Mouse (Mus musculus) forebrain, embryonic 16.5 days (tissue): ENCODE data around the gene Bzw2. TPM values are rescaled to one million over a fixed set of nuclear protein-coding genes. Genes with fewer than 3 reads are reported as not detected.

Experiments
- ATAC-seq: fragments of 200-750 bp; cut with Nextera tagmentation; 2 replicates; pipeline ENCODE4 v1.8.0; 2017; ENCODE audit warnings: mild to moderate bottlenecking, moderate library complexity
- H3K27ac ChIP-seq: fragments of 300-500 bp; sonication (generic); 2 replicates; pipeline ENCODE4 v1.5.1; 2014; ENCODE audit warnings: low read length, control low read depth
- H3K27me3 ChIP-seq: fragments of 300-500 bp; sonication (generic); replicated peaks from 2 replicates; pipeline ENCODE4 v1.6.1; 2014; ENCODE audit warnings: low read length; ENCODE audit not compliant: control insufficient read depth, insufficient read depth
- H3K36me3 ChIP-seq: fragments of 300-500 bp; sonication (generic); 2 replicates; pipeline ENCODE4 v1.6.1; 2014; ENCODE audit not compliant: control insufficient read depth, insufficient read depth
- H3K4me1 ChIP-seq: fragments of 300-500 bp; sonication (generic); replicated peaks from 2 replicates; pipeline ENCODE4 v1.6.1; 2014; ENCODE audit warnings: low read length; ENCODE audit not compliant: control insufficient read depth, insufficient read depth
- H3K4me2 ChIP-seq: fragments of 300-500 bp; sonication (generic); 2 replicates; pipeline ENCODE4 v1.6.1; 2014; ENCODE audit warnings: mild to moderate bottlenecking, low read length, control low read depth
- H3K4me3 ChIP-seq: fragments of 300-500 bp; sonication (generic); replicated peaks from 2 replicates; pipeline ENCODE4 v1.5.1; 2014; ENCODE audit warnings: mild to moderate bottlenecking, low read length, control low read depth
- H3K9ac ChIP-seq: fragments of 300-500 bp; sonication (generic); replicated peaks from 2 replicates; pipeline ENCODE4 v1.6.1; 2014; ENCODE audit warnings: low read depth, low read length, control low read depth
- H3K9me3 ChIP-seq: fragments of 300-500 bp; sonication (generic); 2 replicates; pipeline ENCODE4 v1.6.1; 2016; ENCODE audit warnings: low read length; ENCODE audit not compliant: control insufficient read depth
- whole genome bisulfite sequencing: fragments of 180-500 bp; shearing (Covaris S2); extraction: QIAGEN DNeasy Blood & Tissue Kit; methylation state at CpG from one replicate; pipeline ENCODE4 v1.1.7; 2014; 5-methylcytosine and 5-hydroxymethylcytosine counted together
- polyA plus RNA-seq: library from polyadenylated mRNA; unstranded; fragments of >200 nt; fragmentation: Nextera tagmentation; extraction: Ambion mirVana; gene quantifications from 2 replicates; pipeline ENCODE4 v1.2.1, GENCODE M21; 2015

Bzw2 gene
- polyA plus RNA-seq, 1 experiment from 2014 or later = 542 TPM

DNA sequence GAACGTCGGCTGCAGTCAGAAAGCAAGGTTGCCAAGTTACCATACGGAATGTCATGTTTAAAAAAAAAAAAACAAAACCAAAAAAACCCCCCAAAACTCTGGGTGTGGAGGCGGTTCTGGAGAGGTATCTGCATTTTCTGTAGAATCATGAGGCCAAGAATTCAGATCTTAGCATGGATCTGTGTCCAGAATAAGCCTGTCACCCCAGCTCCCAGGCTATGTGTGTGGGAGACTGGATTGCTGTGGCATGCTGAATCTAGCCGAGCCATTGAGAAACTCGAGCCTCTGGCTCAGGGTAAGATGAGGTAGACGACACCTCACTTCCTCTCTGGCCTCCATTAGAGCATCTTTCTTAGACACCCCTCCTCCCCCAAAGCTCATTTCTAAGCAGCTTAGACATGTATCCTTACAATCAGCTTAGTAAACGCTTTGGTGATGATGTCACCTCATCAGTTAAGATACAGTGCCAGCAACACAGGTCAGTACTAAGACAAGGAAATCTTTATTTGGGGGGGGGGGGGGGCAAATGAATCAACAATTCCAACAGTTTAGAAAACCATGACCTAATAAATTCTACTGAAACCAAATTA lies 64.7 kb downstream of the Bzw2 start:
- Histone ChIP-seq H3K9ac (no peak overlapping the region), H3K4me1 (peaks cover 2% of the 10 kb centered on the region; the same call in 1 of the 2 replicates), H3K36me3 (peaks cover 15% of the 10 kb centered on the region), H3K9me3 (no peaks in the 10 kb centered on the region), H3K27me3 (no peaks in the 10 kb centered on the region), H3K4me3 (no peak overlapping the region), H3K27ac (no peak overlapping the region), H3K4me2 (no peak overlapping the region)
- 57% methylated on average over 8 of the region's 8 CpGs for WGBS
- no peak for ATAC-seq

DNA sequence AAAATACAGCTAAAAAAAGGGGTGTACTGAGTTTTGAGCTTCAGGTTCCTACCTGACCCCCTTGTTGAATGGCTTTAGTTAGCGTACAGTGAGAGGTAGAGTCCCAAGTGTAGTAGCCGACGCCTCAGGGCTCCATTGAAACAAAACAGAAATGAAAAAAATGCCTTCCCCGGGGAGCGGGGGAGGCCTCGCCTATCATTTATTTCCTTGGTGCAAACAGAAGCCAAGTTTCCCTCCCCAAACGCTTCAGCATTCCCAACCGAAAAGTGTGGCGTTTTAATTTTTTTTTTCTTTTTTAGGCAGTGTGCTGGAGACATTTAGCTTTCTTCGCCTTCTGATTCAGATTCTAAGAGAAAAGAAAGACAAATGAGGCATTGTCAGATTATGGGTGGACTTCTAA lies 65.9 kb downstream of the Bzw2 start:
- H3K9ac ChIP-seq = no peak overlapping the region
- 90% methylated on average over 10 of the region's 10 CpGs for WGBS
- ATAC-seq = no peak
- no peak overlapping the region for H3K27ac ChIP-seq
- no peak overlapping the region for H3K4me3 ChIP-seq
- H3K36me3 ChIP-seq = peaks cover 15% of the 10 kb centered on the region
- H3K4me2 ChIP-seq = no peak overlapping the region
- no peaks in the 10 kb centered on the region for H3K27me3 ChIP-seq
- H3K4me1 ChIP-seq = peaks cover 2% of the 10 kb centered on the region; the same call in 1 of the 2 replicates
- no peaks in the 10 kb centered on the region for H3K9me3 ChIP-seq

DNA sequence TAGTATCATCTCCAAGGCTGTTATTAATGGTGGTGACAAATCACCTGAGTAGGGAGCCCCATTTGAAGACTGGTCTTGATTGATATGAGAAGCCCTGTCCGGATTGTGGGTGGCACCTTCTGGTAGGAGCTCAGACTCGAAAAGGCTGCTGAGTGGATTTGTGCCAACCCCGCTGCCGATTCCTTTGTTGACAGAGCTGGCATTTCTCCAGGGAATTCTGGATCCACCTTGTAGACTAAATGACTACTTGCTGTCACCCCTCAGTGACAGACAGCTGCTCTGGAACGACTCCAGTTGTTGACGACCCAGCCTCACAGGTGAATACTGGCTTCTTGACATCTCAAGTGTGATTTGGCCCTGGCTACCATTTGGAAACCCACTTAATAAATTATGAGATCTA lies 68.7 kb downstream of the Bzw2 start:
- WGBS = 22% methylated on average over 6 of the region's 6 CpGs
- Histone ChIP-seq H3K4me2 (no peak overlapping the region), H3K4me1 (peaks cover 2% of the 10 kb centered on the region; the same call in 1 of the 2 replicates), H3K4me3 (no peak overlapping the region), H3K27ac (no peak overlapping the region), H3K9me3 (no peaks in the 10 kb centered on the region), H3K27me3 (no peaks in the 10 kb centered on the region), H3K9ac (no peak overlapping the region), H3K36me3 (peaks cover 15% of the 10 kb centered on the region)
- ATAC-seq = no peak

DNA sequence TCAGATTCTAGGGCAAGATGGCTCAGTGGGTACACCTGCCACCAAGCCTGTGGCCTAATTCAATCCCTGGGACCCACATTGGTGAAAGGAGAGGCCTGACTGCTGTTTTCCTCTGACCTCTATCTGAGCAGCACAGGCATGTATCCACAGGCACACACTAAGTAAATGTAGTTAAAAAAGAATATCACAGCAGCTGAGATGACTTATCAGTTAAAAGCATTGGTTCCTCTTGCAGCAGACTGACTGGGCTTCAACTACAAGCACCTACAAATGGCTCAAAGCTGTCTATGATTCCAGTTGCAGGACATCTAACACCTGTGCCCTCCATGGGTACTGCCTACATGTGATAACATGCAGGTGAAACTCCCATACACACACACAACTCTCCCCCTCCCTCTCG lies 69.1 kb downstream of the Bzw2 start:
- WGBS = 88% methylated on average over 1 of the region's 1 CpGs

DNA sequence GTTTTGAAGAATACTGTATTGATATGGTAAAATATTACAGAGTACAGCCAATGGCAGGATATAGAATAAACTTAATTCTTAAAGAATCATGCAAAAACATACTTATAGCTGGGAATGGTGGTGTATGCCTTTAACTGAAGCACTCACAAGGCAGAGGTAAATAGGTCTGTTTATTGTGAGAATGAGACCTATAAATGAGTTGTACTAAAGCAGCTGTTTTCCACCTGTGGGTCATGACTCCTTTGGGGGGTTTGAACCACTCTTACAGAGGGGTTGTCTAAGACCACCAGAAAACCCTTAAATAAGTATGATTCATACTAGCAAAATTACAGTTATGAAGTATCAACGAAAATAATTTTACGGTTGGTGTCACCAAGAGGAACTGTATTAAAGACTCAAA lies 72.5 kb downstream of the Bzw2 start:
- 96% methylated on average over 2 of the region's 2 CpGs for WGBS
- no peak overlapping the region for H3K4me2 ChIP-seq
- no peak overlapping the region for H3K27ac ChIP-seq
- no peaks in the 10 kb centered on the region for H3K27me3 ChIP-seq
- ATAC-seq = no peak
- no peaks in the 10 kb centered on the region for H3K36me3 ChIP-seq
- no peaks in the 10 kb centered on the region; the same call in 1 of the 2 replicates for H3K4me1 ChIP-seq
- H3K4me3 ChIP-seq = no peak overlapping the region
- H3K9ac ChIP-seq = no peak overlapping the region
- H3K9me3 ChIP-seq = no peaks in the 10 kb centered on the region

More for the DNA sequence above, 69.1 kb downstream of the Bzw2 start:
- Histone ChIP-seq H3K27me3 (no peaks in the 10 kb centered on the region), H3K4me1 (peaks cover 2% of the 10 kb centered on the region; the same call in 1 of the 2 replicates), H3K27ac (no peak overlapping the region), H3K4me2 (no peak overlapping the region), H3K9ac (no peak overlapping the region), H3K9me3 (no peaks in the 10 kb centered on the region), H3K4me3 (no peak overlapping the region), H3K36me3 (peaks cover 15% of the 10 kb centered on the region)
- ATAC-seq = no peak

DNA sequence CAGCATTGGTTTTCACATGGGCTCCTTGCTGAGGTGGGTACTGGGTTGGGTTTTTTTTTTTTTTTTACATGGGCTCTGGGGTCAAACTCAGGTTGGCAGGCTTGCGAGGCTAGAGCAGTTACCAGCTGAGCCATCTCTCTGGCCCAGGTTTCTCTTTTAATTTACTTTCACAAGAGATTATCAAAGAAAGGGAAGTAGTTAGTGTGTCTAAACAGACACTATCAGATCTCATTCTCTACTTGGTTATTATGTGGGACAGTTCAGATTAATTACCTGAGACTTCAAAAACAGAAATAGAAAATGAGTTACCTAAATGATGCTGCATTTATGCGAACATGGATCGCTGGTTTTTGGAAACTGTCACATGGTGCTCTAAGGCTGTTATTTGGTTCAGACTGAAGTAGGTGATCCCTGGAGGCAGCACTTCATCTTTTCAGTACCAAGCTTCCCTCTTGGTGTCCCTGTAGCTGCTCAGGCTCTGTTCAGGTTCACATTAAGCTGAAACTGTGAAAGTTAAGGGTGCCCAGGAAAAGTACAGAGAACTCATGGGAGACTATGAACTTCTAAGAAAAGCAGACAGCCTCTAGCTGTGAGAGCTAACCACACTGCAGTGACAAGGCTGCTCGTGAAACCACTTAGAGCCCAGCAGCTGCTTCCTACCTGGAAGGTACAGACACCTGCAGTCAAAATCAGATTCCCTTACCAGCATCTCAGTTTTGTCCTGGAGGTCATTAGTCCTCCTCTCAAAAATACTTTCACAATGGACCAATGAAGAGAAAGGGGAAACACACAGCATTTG lies 79.6 kb downstream of the Bzw2 start:
- Histone ChIP-seq H3K4me1 (no peaks in the 10 kb centered on the region), H3K9me3 (no peaks in the 10 kb centered on the region), H3K36me3 (no peaks in the 10 kb centered on the region), H3K27me3 (no peaks in the 10 kb centered on the region), H3K4me3 (no peak overlapping the region), H3K9ac (no peak overlapping the region), H3K4me2 (no peak overlapping the region), H3K27ac (no peak overlapping the region)
- no peak for ATAC-seq
- 83% methylated on average over 4 of the region's 4 CpGs for WGBS

DNA sequence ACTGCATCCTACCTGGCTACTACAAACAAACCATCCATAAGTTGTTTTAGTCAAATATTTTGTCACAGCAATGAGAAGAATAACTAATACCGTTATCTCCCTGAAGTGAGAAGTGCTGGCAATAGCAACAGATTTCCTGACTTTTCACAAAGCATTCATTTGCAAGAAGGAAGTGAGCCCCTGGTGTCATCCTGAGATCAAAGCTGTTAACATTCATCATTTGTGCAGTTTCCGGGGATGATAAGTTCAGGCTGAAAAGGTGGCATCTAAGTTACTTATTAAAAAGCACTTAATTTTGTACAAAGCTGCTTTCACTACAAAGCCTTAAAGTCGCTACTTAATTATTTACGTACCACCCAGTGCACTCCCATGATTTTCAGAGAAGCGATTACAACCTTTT lies 85.0 kb downstream of the Bzw2 start:
- ATAC-seq = no peak
- H3K9me3 ChIP-seq = no peaks in the 10 kb centered on the region
- H3K4me2 ChIP-seq = no peak overlapping the region
- no peak overlapping the region for H3K4me3 ChIP-seq
- H3K27me3 ChIP-seq = no peaks in the 10 kb centered on the region
- no peaks in the 10 kb centered on the region for H3K4me1 ChIP-seq
- 9% methylated on average over 5 of the region's 5 CpGs for WGBS
- no peak overlapping the region for H3K9ac ChIP-seq
- H3K36me3 ChIP-seq = no peaks in the 10 kb centered on the region
- no peak overlapping the region for H3K27ac ChIP-seq

DNA sequence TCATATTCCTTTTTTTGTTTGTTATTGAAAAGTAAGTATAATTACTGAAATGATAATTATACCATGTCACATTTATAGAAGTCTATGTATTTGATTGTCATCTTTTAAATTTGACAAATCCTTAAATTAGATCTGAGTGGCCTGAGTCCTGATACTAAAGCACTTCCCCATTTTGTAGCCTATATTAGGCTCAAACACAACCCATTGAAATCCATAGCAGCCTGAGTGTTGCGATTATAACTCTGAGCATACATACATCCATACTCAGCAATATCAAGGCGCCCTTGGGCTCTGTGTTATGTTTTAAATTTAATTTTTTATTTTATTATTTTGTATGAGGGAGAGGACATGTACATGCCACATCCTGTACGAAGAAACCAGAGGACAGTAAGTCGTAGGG lies 87.6 kb downstream of the Bzw2 start:
- no peaks in the 10 kb centered on the region for H3K9me3 ChIP-seq
- H3K4me2 ChIP-seq = no peak overlapping the region
- ATAC-seq = no peak
- no peaks in the 10 kb centered on the region for H3K36me3 ChIP-seq
- H3K4me3 ChIP-seq = no peak overlapping the region
- no peaks in the 10 kb centered on the region for H3K4me1 ChIP-seq
- H3K27ac ChIP-seq = no peak overlapping the region
- H3K27me3 ChIP-seq = no peaks in the 10 kb centered on the region
- H3K9ac ChIP-seq = no peak overlapping the region
- 91% methylated on average over 4 of the region's 4 CpGs for WGBS

DNA sequence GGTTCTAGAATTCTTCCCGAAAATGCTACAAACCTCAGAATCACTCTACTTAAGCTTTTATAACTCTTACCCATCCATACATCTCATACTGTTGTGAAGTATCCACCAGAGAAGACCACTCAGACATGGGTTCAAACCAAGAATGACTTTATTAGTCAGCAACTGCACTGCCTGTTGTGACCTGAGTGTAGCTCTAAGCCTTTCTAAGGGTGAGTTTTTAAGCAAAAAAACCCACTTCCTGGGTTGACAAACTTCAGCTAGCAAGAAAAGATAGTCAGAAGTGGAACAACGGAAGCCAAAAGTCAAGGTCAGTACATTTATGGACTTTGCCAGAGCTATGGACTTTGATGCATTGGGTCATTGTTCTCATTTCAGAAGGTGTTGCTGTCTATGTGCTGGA lies 90.3 kb downstream of the Bzw2 start:
- 96% methylated on average over 2 of the region's 2 CpGs for WGBS
- no peak for ATAC-seq
- no peaks in the 10 kb centered on the region for H3K27me3 ChIP-seq
- H3K9me3 ChIP-seq = no peaks in the 10 kb centered on the region
- no peaks in the 10 kb centered on the region for H3K36me3 ChIP-seq
- H3K4me1 ChIP-seq = no peaks in the 10 kb centered on the region
- no peak overlapping the region for H3K4me3 ChIP-seq
- no peak overlapping the region for H3K9ac ChIP-seq
- no peak overlapping the region for H3K4me2 ChIP-seq
- no peak overlapping the region for H3K27ac ChIP-seq
